In genomic region chr1:83076190-83076917, GRCm38 (mm10) we compare ENCODE assay signal across 8 mouse cellular contexts. TPM values are rescaled to one million over a fixed set of nuclear protein-coding genes. Genes with fewer than 3 reads are reported as not detected.
DNase-seq lines count a peak whose midpoint lies in the region; ATAC-seq and TF ChIP-seq lines count a peak whose summit lies in the region.

No protein-coding gene starts in this region.

- peak; percentile 11 for DNase-seq in ovary, postnatal 14 days (ENCODE audit: low spot score)
- DNase-seq in ovary, postnatal 10 days (ENCODE audit: low spot score) = no peak
- peak; percentile 48 for DNase-seq in kidney, adult 9 months
- peak; percentile 8 for DNase-seq in liver, embryonic 13.5 days
- no peak for DNase-seq in gastrocnemius, postnatal 36 days

- no peak overlapping the region for H3K27ac ChIP-seq in bone marrow macrophage, adult 2 months (ENCODE audit: insufficient read depth, low read depth, low read length)
- no peak overlapping the region for H3K27ac ChIP-seq in forebrain, embryonic 16.5 days (ENCODE audit: low read length)
- no peak overlapping the region for H3K27ac ChIP-seq in liver, embryonic 13.5 days

- no peaks in the 10 kb centered on the region for H3K36me3 ChIP-seq in forebrain, embryonic 16.5 days (ENCODE audit: control insufficient read depth, insufficient read depth)
- no peaks in the 10 kb centered on the region for H3K36me3 ChIP-seq in liver, embryonic 13.5 days

- H3K9me3 ChIP-seq in forebrain, embryonic 16.5 days (ENCODE audit: control insufficient read depth, low read length) = no peaks in the 10 kb centered on the region
- H3K9me3 ChIP-seq in liver, embryonic 13.5 days (replicated peaks) = no peaks in the 10 kb centered on the region

- 50% methylated on average over 11 of the region's 11 CpGs for WGBS in forebrain, embryonic 16.5 days
- WGBS in liver, embryonic 13.5 days (ENCODE audit: insufficient replicate concordance) = 46% methylated on average over 11 of the region's 11 CpGs

- ATAC-seq in forebrain, embryonic 16.5 days = peak; percentile 98
- no peak for ATAC-seq in liver, embryonic 13.5 days (ENCODE audit: low read depth)
- ATAC-seq in neutrophil, adult 5-6 weeks (ENCODE audit: extremely low read depth, insufficient number of reproducible peaks, low FRiP score, poor library complexity, severe bottlenecking) = peak; percentile 39; the same call in 1 of the 2 replicates

- H3K4me2 ChIP-seq in forebrain, embryonic 16.5 days (ENCODE audit: low read length) = peak overlapping the region; percentile 50
- no peak overlapping the region for H3K4me2 ChIP-seq in liver, embryonic 13.5 days

- 0 out of 2 replicates have a peak, but pooled peaks have one; percentile 21 for TF ChIP-seq CTCF in bone marrow macrophage, adult 2 months (IDR thresholded peaks at IDR 0.05; ENCODE audit: low read depth, low read length)

- no peak overlapping the region for H3K9ac ChIP-seq in forebrain, embryonic 16.5 days (replicated peaks; ENCODE audit: low read depth, low read length)
- no peak overlapping the region for H3K9ac ChIP-seq in liver, embryonic 13.5 days

- intact Hi-C loops in gastrocnemius, postnatal 36 days (cut with DNase I) = loop anchor here (10.0 kb wide), 1 partner anchor 292 kb away; no protein-coding TSS in a partner anchor

- H3K4me3 ChIP-seq in bone marrow macrophage, adult 2 months (ENCODE audit: insufficient read depth, low read length) = no peak overlapping the region; the same call in 1 of the 2 replicates
- H3K4me3 ChIP-seq in forebrain, embryonic 16.5 days (replicated peaks; ENCODE audit: low read length) = peak overlapping the region; percentile 25
- H3K4me3 ChIP-seq in liver, embryonic 13.5 days (replicated peaks) = no peak overlapping the region

- H3K4me1 ChIP-seq in bone marrow macrophage, adult 2 months (ENCODE audit: control insufficient read depth, insufficient read depth, low read length) = no peaks in the 10 kb centered on the region
- H3K4me1 ChIP-seq in forebrain, embryonic 16.5 days (replicated peaks; ENCODE audit: control insufficient read depth, insufficient read depth, low read length) = no peaks in the 10 kb centered on the region; the same call in 1 of the 2 replicates
- no peaks in the 10 kb centered on the region for H3K4me1 ChIP-seq in liver, embryonic 13.5 days (replicated peaks)

- no peaks in the 10 kb centered on the region for H3K27me3 ChIP-seq in forebrain, embryonic 16.5 days (replicated peaks; ENCODE audit: control insufficient read depth, insufficient read depth, low read length)
- no peaks in the 10 kb centered on the region for H3K27me3 ChIP-seq in liver, embryonic 13.5 days

- TF ChIP-seq POLR2A in bone marrow macrophage, adult 2 months (IDR thresholded peaks at IDR 0.05; ENCODE audit: borderline replicate concordance, low read depth, low read length) = no peak

RNA-seq across cellular contexts. Expression of gene Krtap28-13, which starts 15.6 kb away (rescaled TPM):
- not detected in 2 replicates for polyA plus RNA-seq in bone marrow macrophage, adult 2 months (2012; ENCODE audit: insufficient read depth, insufficient read length, missing spikeins)
- not detected in 2 replicates for polyA plus RNA-seq in forebrain, embryonic 16.5 days (2015; fragmentation: Nextera tagmentation; extraction: Ambion mirVana)
- polyA plus RNA-seq in liver, embryonic 13.5 days (2015; fragmentation: Nextera tagmentation; extraction: Ambion mirVana) = not detected in 2 replicates
- not detected in 2 replicates for total RNA-seq in neutrophil, adult 5-6 weeks (2017)
- total RNA-seq in gastrocnemius, postnatal 36 days (2021) = not detected

RNA-seq across cellular contexts. Expression of gene A030005K14Rik, which starts 17.2 kb away (rescaled TPM):
- polyA plus RNA-seq in bone marrow macrophage, adult 2 months (2012; ENCODE audit: insufficient read depth, insufficient read length, missing spikeins) = not detected in 2 replicates
- polyA plus RNA-seq in forebrain, embryonic 16.5 days (2015; fragmentation: Nextera tagmentation; extraction: Ambion mirVana) = not detected in 2 replicates
- not detected in 2 replicates for polyA plus RNA-seq in liver, embryonic 13.5 days (2015; fragmentation: Nextera tagmentation; extraction: Ambion mirVana)
- total RNA-seq in neutrophil, adult 5-6 weeks (2017) = not detected in 2 replicates
- total RNA-seq in gastrocnemius, postnatal 36 days (2021) = not detected

RNA-seq across cellular contexts. Expression of gene Gm47969, which starts 31.6 kb away (rescaled TPM):
- not detected in 2 replicates for polyA plus RNA-seq in bone marrow macrophage, adult 2 months (2012; ENCODE audit: insufficient read depth, insufficient read length, missing spikeins)
- not detected in 2 replicates for polyA plus RNA-seq in forebrain, embryonic 16.5 days (2015; fragmentation: Nextera tagmentation; extraction: Ambion mirVana)
- not detected in 2 replicates for polyA plus RNA-seq in liver, embryonic 13.5 days (2015; fragmentation: Nextera tagmentation; extraction: Ambion mirVana)
- total RNA-seq in neutrophil, adult 5-6 weeks (2017) = not detected in 2 replicates
- not detected for total RNA-seq in gastrocnemius, postnatal 36 days (2021)

RNA-seq across cellular contexts. Expression of gene Krtap28-10, which starts 34.1 kb away (rescaled TPM):
- not detected in 2 replicates for polyA plus RNA-seq in bone marrow macrophage, adult 2 months (2012; ENCODE audit: insufficient read depth, insufficient read length, missing spikeins)
- not detected in 2 replicates for polyA plus RNA-seq in forebrain, embryonic 16.5 days (2015; fragmentation: Nextera tagmentation; extraction: Ambion mirVana)
- not detected in 2 replicates for polyA plus RNA-seq in liver, embryonic 13.5 days (2015; fragmentation: Nextera tagmentation; extraction: Ambion mirVana)
- total RNA-seq in neutrophil, adult 5-6 weeks (2017) = not detected in 2 replicates
- not detected for total RNA-seq in gastrocnemius, postnatal 36 days (2021)

RNA-seq across cellular contexts. Expression of gene Slc19a3, which starts 38.1 kb away (rescaled TPM):
- polyA plus RNA-seq in bone marrow macrophage, adult 2 months (2012; ENCODE audit: insufficient read depth, insufficient read length, missing spikeins) = not detected in 2 replicates
- polyA plus RNA-seq in forebrain, embryonic 16.5 days (2015; fragmentation: Nextera tagmentation; extraction: Ambion mirVana) = 1.2 TPM in 2 replicates
- 0.06 TPM in 1 of 2 replicates, not detected in the other for polyA plus RNA-seq in liver, embryonic 13.5 days (2015; fragmentation: Nextera tagmentation; extraction: Ambion mirVana)
- not detected in 2 replicates for total RNA-seq in neutrophil, adult 5-6 weeks (2017)
- total RNA-seq in gastrocnemius, postnatal 36 days (2021) = not detected

Comparison
In these comparisons a context has a peak if more than half of its experiments do, and no peak if none do; other contexts are left out.
1. DNase-seq: peak in ovary, postnatal 14 days (single experiment), kidney, adult 9 months (single experiment) and liver, embryonic 13.5 days (single experiment); none in ovary, postnatal 10 days (single experiment) and gastrocnemius, postnatal 36 days (0 of 2).